Mouse (Mus musculus) gastrocnemius, adult 2 months (tissue): ENCODE measurements around the gene Drosha. TPM values are rescaled to one million over a fixed set of nuclear protein-coding genes. Genes with fewer than 3 reads are reported as not detected.
A peak's percentile ranks its signal among the peaks of the same experiment; 100 is the strongest.
"Not testable (repeated sequence)": the region's sequence is repeated elsewhere in the genome, so short reads cannot be mapped to it uniquely, and the experiment has no call there.

ENCODE experiments used
- DNase-seq: peaks from one replicate; pipeline ENCODE4 v3.0.0; 2022
- H3K27ac ChIP-seq: fragments of 200-600 bp; 2 replicates; pipeline ENCODE4 v1.8.1; 2022; ENCODE audit warnings: mild to moderate bottlenecking
- H3K4me3 ChIP-seq: fragments of 200-600 bp; 2 replicates; pipeline ENCODE4 v1.8.1; 2022; ENCODE audit warnings: mild to moderate bottlenecking, moderate library complexity
- CTCF ChIP-seq: fragments of 200-600 bp; IDR thresholded peaks from 2 replicates; pipeline ENCODE4 v1.8.1; 2022; ENCODE audit warnings: antibody characterized with exemption, mild to moderate bottlenecking, moderate library complexity
- intact Hi-C: fragments of 180-260 bp; cut with DNase I; formaldehyde crosslinking; loops from one replicate; pipeline ENCODE4 v1.15.1; 2025
- long read RNA-seq, 2 experiments: library from polyadenylated mRNA; stranded (forward); transcript quantifications; one replicate each; pipeline ENCODE4 v2.0.0; 2021
- total RNA-seq, 2 experiments: library from RNA; stranded (reverse); gene quantifications; 2 replicates each; pipeline ENCODE4 v1.2.3; 2021

Drosha gene
- 10 to 100 TPM; 33.9 to 37.6 TPM for total RNA-seq
- long read RNA-seq, experiment 1, full-length matches to known transcripts: 54 of 96 reads
- long read RNA-seq, experiment 1, partial matches to known transcripts: 27 of 96 reads
- long read RNA-seq, experiment 1, other reads (novel, unspliced or antisense): 15 of 96 reads
- long read RNA-seq, experiment 2, full-length matches to known transcripts: 36 of 55 reads
- long read RNA-seq, experiment 2, partial matches to known transcripts: 15 of 55 reads
- long read RNA-seq, experiment 2, other reads (novel, unspliced or antisense): 4 of 55 reads

- DNase-seq: peak; percentile 99
- peak within 1 kb of the TSS; percentile 96 for H3K27ac ChIP-seq
- intact Hi-C loops: no loop called here
- peak within 1 kb of the TSS; percentile 99 for H3K4me3 ChIP-seq
- no peak for TF ChIP-seq CTCF
Measured at GRCm38 (mm10) chr15:12824197-12824952, at the start of gene Drosha, which contains the start of gene 6030458C11Rik. Drosha (plus strand) TSS chr15:12824815. 6030458C11Rik (minus strand) TSS chr15:12824649.

GRCm38 (mm10) chr15:12781296-12781695, 43.3 kb upstream of the Drosha start:
- DNase-seq: no peak
- no peak overlapping the region for H3K27ac ChIP-seq
- TF ChIP-seq CTCF: no peak
- H3K4me3 ChIP-seq: no peak overlapping the region
- intact Hi-C loops: no loop called here

- no peak overlapping the region for H3K27ac ChIP-seq
- no peak for DNase-seq
- no peak overlapping the region for H3K4me3 ChIP-seq
- intact Hi-C loops: no loop called here
- no peak for TF ChIP-seq CTCF
Measured at GRCm38 (mm10) chr15:12781729-12782326, 42.8 kb upstream of the Drosha start.

GRCm38 (mm10) chr15:12788536-12788935, 36.1 kb upstream of the Drosha start:
- intact Hi-C loops: no loop called here
- Histone ChIP-seq H3K4me3 (no peak overlapping the region), H3K27ac (no peak overlapping the region)
- no peak for DNase-seq
- no peak for TF ChIP-seq CTCF

GRCm38 (mm10) chr15:12789406-12789867, 35.2 kb upstream of the Drosha start:
- H3K27ac ChIP-seq: peak overlapping the region; percentile 48
- DNase-seq: peak; percentile 45
- intact Hi-C loops: no loop called here
- TF ChIP-seq CTCF: no peak
- peak overlapping the region; percentile 35 for H3K4me3 ChIP-seq

GRCm38 (mm10) chr15:12794311-12794710, 30.3 kb upstream of the Drosha start:
- Histone ChIP-seq H3K27ac (no peak overlapping the region), H3K4me3 (no peak overlapping the region)
- no peak for DNase-seq
- TF ChIP-seq CTCF: no peak
- intact Hi-C loops: loop anchor here (1.0 to 2.0 kb wide), 2 partner anchors 106 to 208 kb away; no protein-coding TSS in a partner anchor

- peak; percentile 67 for TF ChIP-seq CTCF
- peak overlapping the region; percentile 64; the same call in 1 of the 2 replicates for H3K27ac ChIP-seq
- intact Hi-C loops: loop anchor here (2.0 kb wide), 1 partner anchor 107 kb away; no protein-coding TSS in a partner anchor
- H3K4me3 ChIP-seq: no peak overlapping the region
- DNase-seq: no peak
Measured at GRCm38 (mm10) chr15:12795457-12795894, 29.1 kb upstream of the Drosha start.

GRCm38 (mm10) chr15:12795909-12796470, 28.6 kb upstream of the Drosha start:
- DNase-seq: peak; percentile 38
- peak overlapping the region; percentile 64; the same call in 1 of the 2 replicates for H3K27ac ChIP-seq
- no peak for TF ChIP-seq CTCF
- intact Hi-C loops: loop anchor here (2.0 kb wide), 2 partner anchors 107 to 423 kb away; no protein-coding TSS in a partner anchor
- H3K4me3 ChIP-seq: no peak overlapping the region

- H3K27ac ChIP-seq: no peak overlapping the region
- TF ChIP-seq CTCF: no peak
- intact Hi-C loops: no loop called here
- DNase-seq: no peak
- no peak overlapping the region for H3K4me3 ChIP-seq
Measured at GRCm38 (mm10) chr15:12798043-12798442, 26.6 kb upstream of the Drosha start.

GRCm38 (mm10) chr15:12800405-12801141, 24.0 kb upstream of the Drosha start:
- H3K4me3 ChIP-seq: no peak overlapping the region
- H3K27ac ChIP-seq: no peak overlapping the region
- no peak for TF ChIP-seq CTCF
- no peak for DNase-seq
- intact Hi-C loops: no loop called here

- H3K27ac ChIP-seq, H3K4me3 ChIP-seq, intact Hi-C loops, DNase-seq: not testable (repeated sequence)
Measured at GRCm38 (mm10) chr15:12801142-12801506, 23.5 kb upstream of the Drosha start.

- TF ChIP-seq CTCF: no peak
- intact Hi-C loops: no loop called here
- H3K27ac ChIP-seq: no peak overlapping the region
- DNase-seq: no peak
- H3K4me3 ChIP-seq: no peak overlapping the region
Measured at GRCm38 (mm10) chr15:12805071-12805470, 19.5 kb upstream of the Drosha start.
